Mouse (Mus musculus) kidney, embryonic 15.5 days (tissue): ENCODE measurements around the gene Yod1. TPM values are rescaled to one million over a fixed set of nuclear protein-coding genes. Genes with fewer than 3 reads are reported as not detected.

ENCODE experiments used
- polyA plus RNA-seq: library from polyadenylated mRNA; unstranded; fragments of >200 nt; fragmentation: Nextera tagmentation; extraction: Ambion mirVana; gene quantifications from 2 replicates; pipeline ENCODE4 v1.2.1, GENCODE M21; 2015

The Yod1 gene
- polyA plus RNA-seq, 1 experiment from 2014 or later = 11.5 TPM

Other genes with a start within 250 kb of the Yod1 start
- not detected in 2 replicates for gene Zp3r, start 87.7 kb upstream of the Yod1 start, polyA plus RNA-seq
- 0.64 and 1.5 TPM in 2 replicates for gene C4bp, start 55.7 kb upstream of the Yod1 start, polyA plus RNA-seq
- gene Gm29427, start 1.5 kb upstream of the Yod1 start, polyA plus RNA-seq = not detected in 2 replicates
- gene Pfkfb2, start 11.9 kb downstream of the Yod1 start, polyA plus RNA-seq = 8.0 and 8.2 TPM in 2 replicates
- gene AA986860, start 14.6 kb downstream of the Yod1 start, polyA plus RNA-seq = 10.7 and 11.6 TPM in 2 replicates
- gene Fcamr, start 83.6 kb downstream of the Yod1 start, polyA plus RNA-seq = not detected in 2 replicates
- gene Pigr, start 109.4 kb downstream of the Yod1 start, polyA plus RNA-seq = 0.05 TPM in 1 of 2 replicates, not detected in the other
- gene Fcmr, start 148.3 kb downstream of the Yod1 start, polyA plus RNA-seq = 0.47 TPM in 1 of 2 replicates, not detected in the other
- gene Il24, start 170.1 kb downstream of the Yod1 start, polyA plus RNA-seq = 0.13 TPM in 1 of 2 replicates, not detected in the other
- gene Il20, start 194.1 kb downstream of the Yod1 start, polyA plus RNA-seq = not detected in 2 replicates
- gene Il19, start 222.8 kb downstream of the Yod1 start, polyA plus RNA-seq = 0.18 TPM in 1 of 2 replicates, not detected in the other